Mouse (Mus musculus) E14TG2a.4 (cell line): Measurements from ENCODE around the gene Kif26b.

Source experiments
- CTCF ChIP-seq: conservative IDR thresholded peaks from 2 replicates; pipeline ENCODE4 v1.5.1; 2014; ENCODE audit warnings: low read length
- NANOG ChIP-seq: IDR thresholded peaks from 2 replicates; pipeline ENCODE4 v1.6.1; 2014; ENCODE audit warnings: borderline replicate concordance, low read length, mixed read lengths
- POU5F1 ChIP-seq: IDR thresholded peaks from 2 replicates; pipeline ENCODE4 v1.6.1; 2014; ENCODE audit warnings: low read length, borderline replicate concordance

- TF ChIP-seq CTCF = no peak
- TF ChIP-seq POU5F1 = no peak
- TF ChIP-seq NANOG = no peak
Measured at GRCm38 (mm10) chr1:178626961-178627381, 98.0 kb downstream of the Kif26b start.
